ENCODE assay signal across 19 mouse cellular contexts in the genomic region with DNA sequence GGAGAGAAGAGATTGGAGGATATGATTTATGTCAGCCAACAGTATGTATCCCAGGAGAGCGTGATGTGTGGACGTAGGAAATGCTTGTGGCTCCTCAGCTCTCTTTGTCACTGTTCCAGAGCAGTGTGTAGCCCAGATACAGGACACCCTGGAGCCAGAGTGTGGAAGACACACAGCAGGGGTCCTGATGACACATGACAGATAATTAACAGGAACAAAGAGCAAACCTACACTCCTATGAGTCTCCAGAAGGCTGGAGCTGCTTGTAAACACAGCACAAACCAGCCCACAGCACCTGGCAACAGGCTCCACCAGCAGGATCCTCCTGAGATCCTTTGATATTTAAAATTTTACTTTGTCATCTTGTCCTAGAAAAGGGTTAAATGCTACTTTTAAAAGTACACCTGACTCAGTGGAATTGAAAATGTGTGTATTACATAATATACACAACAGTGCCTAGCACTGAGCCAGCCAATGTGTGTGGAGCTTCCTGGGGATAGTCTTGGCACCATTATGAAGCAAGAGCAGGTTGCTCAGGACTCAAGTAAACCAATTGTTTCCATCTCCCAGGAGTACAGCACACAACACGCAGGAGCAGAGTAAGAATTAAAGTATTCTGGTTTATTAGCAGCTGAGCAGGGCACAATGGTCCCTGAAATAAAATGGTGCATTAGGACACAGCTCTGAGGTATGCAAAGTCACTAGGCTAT.
DNase-seq lines count a peak whose midpoint lies in the region; TF ChIP-seq lines count a peak whose summit lies in the region.
"Had no signal": no experiment of that assay in that cellular context is flagged by ENCODE, and none has a peak within 500 bp of the region (broad histone marks: within the 10 kb centered on the region; RNA-seq: fewer than 3 reads in every experiment).

No protein-coding gene starts in this region.

- peaks cover 0 to 10% of the 10 kb centered on the region in 2 experiments; a peak in 1 of 4 replicates for H3K4me1 ChIP-seq in ES-E14 (ENCODE audit: control insufficient read depth in 2 of 2, insufficient read depth in 2 of 2, low read length in 2 of 2, poor library complexity in 1 of 2)
- H3K4me1 ChIP-seq: forebrain, embryonic 13.5 days; heart, embryonic 15.5 days; midbrain, embryonic 12.5 days had no signal

- H3K4me3 ChIP-seq in ES-E14 (ENCODE audit: insufficient read depth in 1 of 2, low read depth in 1 of 2, low read length in 2 of 2, poor library complexity in 1 of 2, severe bottlenecking in 1 of 2), result no peak overlapping the region
- H3K4me3 ChIP-seq: forebrain, embryonic 13.5 days; heart, embryonic 15.5 days; midbrain, embryonic 12.5 days had no signal

- no peak overlapping the region for H3K9ac ChIP-seq in ES-E14 (ENCODE audit: insufficient read depth, low read depth, low read length, poor library complexity, severe bottlenecking)
- H3K9ac ChIP-seq: forebrain, embryonic 13.5 days; heart, embryonic 15.5 days; hindbrain, embryonic 14.5 days; liver, postnatal 0 days; midbrain, embryonic 12.5 days had no signal

- H3K9me3 ChIP-seq in ES-E14 (ENCODE audit: control insufficient read depth, insufficient read depth, low read depth, low read length), result no peaks in the 10 kb centered on the region
- H3K9me3 ChIP-seq: forebrain, embryonic 13.5 days; heart, embryonic 15.5 days; midbrain, embryonic 12.5 days had no signal

- in situ Hi-C loops in ES-E14 (cut with MboI; ENCODE audit: low sequenced_read_pairs in 2 of 2, unreplicated experiment in 2 of 2), result no loop called here

- DNase-seq in ES-E14 (ENCODE audit: low read depth, low spot score) (peak; percentile 27), ZHBTc4 (ENCODE audit: low read depth, low spot score) (peak; percentile 76)
- peak; percentile 64 for DNase-seq in cerebellum, adult 8-10 months
- DNase-seq in cerebellum, postnatal 36 days, result peak; percentile 48 to 65
- no peak for DNase-seq in lung, postnatal 36 days
- no peak for DNase-seq in kidney, adult 18-20 months
- DNase-seq in embryo, embryonic 10.5 days (ENCODE audit: low spot score), result no peak
- DNase-seq: adrenal gland, adult 8-10 months; B cell, adult 2 months; heart, postnatal 36 days; kidney, adult 8-10 months; kidney, postnatal 10 days; liver, postnatal 0 days; right cerebral cortex, postnatal 25 days; spleen, adult 18-20 months had no signal

- no peak overlapping the region for H3K27ac ChIP-seq in ES-E14 (ENCODE audit: insufficient read depth, low read depth, low read length, poor library complexity, severe bottlenecking)
- H3K27ac ChIP-seq: forebrain, embryonic 13.5 days; heart, embryonic 15.5 days; hindbrain, embryonic 14.5 days; midbrain, embryonic 12.5 days had no signal

- H3K36me3 ChIP-seq in ES-E14 (ENCODE audit: control insufficient read depth, insufficient read depth, low read length, poor library complexity, severe bottlenecking), result no peaks in the 10 kb centered on the region
- H3K36me3 ChIP-seq: heart, embryonic 15.5 days; midbrain, embryonic 12.5 days had no signal

TF ChIP-seq in ES-E14, 5 proteins besides CTCF, POLR2A, EP300 and RAD21:
- TF ChIP-seq CHD2 (IDR thresholded peaks at IDR 0.05; ENCODE audit: low read depth, low read length) (no peak), ZC3H11A (IDR thresholded peaks at IDR 0.05; ENCODE audit: borderline replicate concordance, low read depth, low read length) (no peak), MAFK (IDR thresholded peaks at IDR 0.05; ENCODE audit: insufficient read depth, low read depth, low read length) (no peak), ZNF384 (IDR thresholded peaks at IDR 0.05; ENCODE audit: low read depth, low read length) (no peak), HCFC1 (IDR thresholded peaks at IDR 0.05; ENCODE audit: borderline replicate concordance, insufficient read depth, low read length) (no peak)

Comparison
In these comparisons a context has a peak if more than half of its experiments do, and no peak if none do; other contexts are left out.
1. DNase-seq: peak in ES-E14 (single experiment), ZHBTc4 (single experiment), cerebellum, adult 8-10 months (single experiment) and cerebellum, postnatal 36 days (2 of 2); none in lung, postnatal 36 days (single experiment), kidney, adult 18-20 months (single experiment) and embryo, embryonic 10.5 days (single experiment).